Mouse (Mus musculus): ENCODE measurements around the gene Fcmr. TPM values are rescaled to one million over a fixed set of nuclear protein-coding genes. Genes with fewer than 3 reads are reported as not detected.

The Fcmr gene
- polyA plus RNA-seq, 1 experiment from 2014 or later, result 0.47 TPM

DNA sequence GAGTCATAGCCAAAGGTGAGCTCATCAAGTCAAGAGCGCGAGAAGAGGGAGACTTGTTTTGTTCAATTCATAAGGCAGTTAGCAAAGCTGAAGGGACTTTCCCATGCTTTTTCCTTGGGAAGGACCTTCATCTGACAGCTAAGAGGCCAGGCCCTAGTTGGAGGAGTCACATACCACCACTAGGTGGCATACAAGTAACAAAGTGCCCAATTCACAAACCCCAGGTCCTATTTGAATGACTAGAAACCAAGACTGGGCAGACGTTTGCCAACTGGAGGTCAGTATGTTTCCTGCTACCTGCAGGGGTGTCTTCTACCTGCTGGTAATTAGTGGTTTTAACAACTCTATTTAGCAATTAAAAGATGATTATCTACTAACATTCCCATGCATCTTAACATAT is 9.7 kb downstream of the Fcmr start:
- no peaks in the 10 kb centered on the region for H3K9me3 ChIP-seq (replicated peaks)
- no peak overlapping the region for H3K4me2 ChIP-seq
- H3K4me3 ChIP-seq (replicated peaks), result no peak overlapping the region
- no peaks in the 10 kb centered on the region for H3K36me3 ChIP-seq
- H3K27me3 ChIP-seq, result peaks cover 38% of the 10 kb centered on the region
- no peak overlapping the region for H3K9ac ChIP-seq
- no peak overlapping the region for H3K27ac ChIP-seq
- ATAC-seq (replicated peaks; ENCODE audit: low FRiP score), result no peak
- H3K4me1 ChIP-seq, result peaks cover 8% of the 10 kb centered on the region
- WGBS, result 40% methylated on average over 3 of the region's 3 CpGs

GRCm38 (mm10) chr1:130875910-130876309 is 10.4 kb downstream of the Fcmr start:
- H3K27ac ChIP-seq, result no peak overlapping the region
- 71% methylated on average over 3 of the region's 3 CpGs for WGBS
- no peak overlapping the region for H3K9ac ChIP-seq
- H3K36me3 ChIP-seq, result no peaks in the 10 kb centered on the region
- ATAC-seq (replicated peaks; ENCODE audit: low FRiP score), result no peak
- no peak overlapping the region for H3K4me2 ChIP-seq
- H3K9me3 ChIP-seq (replicated peaks), result no peaks in the 10 kb centered on the region
- H3K27me3 ChIP-seq, result peaks cover 45% of the 10 kb centered on the region
- no peak overlapping the region for H3K4me3 ChIP-seq (replicated peaks)
- H3K4me1 ChIP-seq, result peaks cover 8% of the 10 kb centered on the region

GRCm38 (mm10) chr1:130876931-130877509 is 11.6 kb downstream of the Fcmr start:
- H3K27ac ChIP-seq, result no peak overlapping the region
- no peak overlapping the region for H3K4me3 ChIP-seq (replicated peaks)
- H3K9ac ChIP-seq, result no peak overlapping the region
- peaks cover 51% of the 10 kb centered on the region for H3K27me3 ChIP-seq
- no peak for ATAC-seq (replicated peaks; ENCODE audit: low FRiP score)
- H3K9me3 ChIP-seq (replicated peaks), result no peaks in the 10 kb centered on the region
- peaks cover 8% of the 10 kb centered on the region for H3K4me1 ChIP-seq
- H3K4me2 ChIP-seq, result no peak overlapping the region
- 23% methylated on average over 3 of the region's 3 CpGs for WGBS
- no peaks in the 10 kb centered on the region for H3K36me3 ChIP-seq

DNA sequence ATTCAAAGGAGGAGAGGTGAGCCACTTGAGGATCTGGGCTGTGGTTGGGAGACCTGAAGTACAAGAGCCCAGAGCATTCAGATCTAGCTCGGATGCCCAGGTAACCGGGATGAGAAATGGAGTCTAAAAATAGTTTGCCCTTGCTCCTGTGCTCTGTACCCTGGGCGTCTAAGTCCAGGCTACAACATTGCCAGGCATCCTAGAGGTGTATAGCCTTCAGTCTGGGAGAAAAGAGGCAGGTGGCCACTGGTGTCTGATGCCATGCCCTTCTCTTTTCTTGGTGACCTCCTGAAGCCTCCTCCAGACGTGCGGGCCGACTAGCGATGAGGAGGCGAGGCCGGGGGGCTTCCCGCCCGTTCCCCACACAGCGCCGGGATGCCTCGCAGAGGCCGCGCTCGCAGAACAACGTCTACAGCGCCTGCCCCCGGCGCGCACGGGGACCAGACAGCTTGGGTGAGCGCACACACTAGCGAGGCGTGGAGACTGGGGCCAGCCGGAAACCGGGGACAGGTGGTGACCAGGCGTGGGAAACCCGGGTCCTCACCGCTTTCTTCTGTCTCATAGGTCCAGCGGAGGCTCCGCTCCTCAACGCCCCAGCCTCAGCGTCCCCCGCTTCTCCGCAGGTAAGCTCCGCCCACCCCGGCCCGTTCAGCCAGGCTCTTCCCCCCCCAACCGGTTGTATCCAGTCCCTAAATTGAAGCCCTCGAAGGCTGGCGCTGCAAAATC is 12.6 kb downstream of the Fcmr start:
- Histone ChIP-seq H3K4me3 (replicated peaks) (peak overlapping the region; percentile 47), H3K4me2 (peak overlapping the region; percentile 84), H3K27me3 (peaks cover 51% of the 10 kb centered on the region), H3K36me3 (no peaks in the 10 kb centered on the region), H3K27ac (no peak overlapping the region), H3K4me1 (peaks cover 8% of the 10 kb centered on the region), H3K9me3 (replicated peaks) (no peaks in the 10 kb centered on the region), H3K9ac (peak overlapping the region; percentile 25)
- WGBS, result 3% methylated on average over 43 of the region's 43 CpGs
- peak; percentile 75 for ATAC-seq (replicated peaks; ENCODE audit: low FRiP score)

DNA sequence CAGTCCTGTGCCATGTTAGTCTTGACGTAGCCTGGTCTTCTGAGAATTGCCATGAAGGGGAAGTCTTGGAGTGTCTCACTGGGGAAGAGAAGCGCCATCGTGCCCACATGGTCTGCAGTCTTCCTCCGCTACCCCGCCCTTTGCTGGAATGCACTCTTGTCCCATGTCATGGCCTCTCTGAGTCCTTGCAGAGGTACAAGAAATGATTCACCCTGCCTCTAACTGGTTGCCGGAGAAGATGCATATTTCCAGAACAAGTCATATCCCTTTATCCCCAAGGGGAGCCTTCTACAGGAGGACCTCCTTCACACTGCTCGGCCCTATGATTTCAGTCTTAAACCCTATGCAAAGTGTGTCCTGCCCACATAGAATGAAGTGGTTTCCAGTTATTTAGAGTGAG is 14.5 kb downstream of the Fcmr start:
- no peaks in the 10 kb centered on the region for H3K36me3 ChIP-seq
- no peak overlapping the region for H3K9ac ChIP-seq
- no peaks in the 10 kb centered on the region for H3K9me3 ChIP-seq (replicated peaks)
- 91% methylated on average over 7 of the region's 7 CpGs for WGBS
- peaks cover 8% of the 10 kb centered on the region for H3K4me1 ChIP-seq
- H3K27me3 ChIP-seq, result peaks cover 54% of the 10 kb centered on the region
- H3K4me3 ChIP-seq (replicated peaks), result no peak overlapping the region
- H3K27ac ChIP-seq, result no peak overlapping the region
- no peak overlapping the region for H3K4me2 ChIP-seq
- ATAC-seq (replicated peaks; ENCODE audit: low FRiP score), result no peak

- no peaks in the 10 kb centered on the region for H3K36me3 ChIP-seq
- no peak for ATAC-seq (replicated peaks; ENCODE audit: low FRiP score)
- no peak overlapping the region for H3K4me3 ChIP-seq (replicated peaks)
- no peak overlapping the region for H3K27ac ChIP-seq
- no peak overlapping the region for H3K4me2 ChIP-seq
- WGBS, result 87% methylated on average over 4 of the region's 4 CpGs
- H3K4me1 ChIP-seq, result peaks cover 4% of the 10 kb centered on the region
- peaks cover 35% of the 10 kb centered on the region for H3K27me3 ChIP-seq
- no peaks in the 10 kb centered on the region for H3K9me3 ChIP-seq (replicated peaks)
- no peak overlapping the region for H3K9ac ChIP-seq
Measured at GRCm38 (mm10) chr1:130883146-130883545, 17.7 kb downstream of the Fcmr start.

GRCm38 (mm10) chr1:130887354-130887753 is 21.9 kb downstream of the Fcmr start, which contains the start of gene Il24:
Il24 (minus strand) TSS chr1:130887454.
- Histone ChIP-seq H3K27me3 (peaks cover 4% of the 10 kb centered on the region; the same call in 1 of the 2 replicates), H3K9me3 (replicated peaks) (no peaks in the 10 kb centered on the region), H3K4me3 (replicated peaks) (no peak within 1 kb of the TSS), H3K9ac (no peak within 1 kb of the TSS), H3K4me1 (no peaks in the 10 kb centered on the region; the same call in 1 of the 2 replicates), H3K27ac (no peak within 1 kb of the TSS), H3K4me2 (no peak within 1 kb of the TSS), H3K36me3 (no peaks in the 10 kb centered on the region)
- no peak for ATAC-seq (replicated peaks; ENCODE audit: low FRiP score)

DNA sequence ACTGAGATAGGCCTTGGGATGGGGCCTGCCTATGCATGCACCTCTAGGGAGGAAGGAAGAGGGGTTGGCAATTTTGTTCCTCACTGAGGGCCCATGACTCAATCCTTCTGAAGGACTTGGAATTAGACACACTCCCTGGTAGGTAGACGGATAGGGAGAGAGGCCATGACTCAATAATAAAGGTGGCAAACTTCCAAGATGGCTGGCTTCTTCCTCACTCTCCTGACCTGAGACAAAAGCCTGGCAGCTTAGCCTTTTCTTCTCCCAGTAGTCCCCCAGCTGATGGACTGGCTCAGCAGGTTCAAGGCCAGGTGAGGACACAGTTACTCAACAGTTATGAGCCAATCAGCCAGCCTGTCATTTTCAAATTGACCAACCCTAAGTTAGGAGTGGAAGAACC is 27.0 kb downstream of the Fcmr start:
- H3K9ac ChIP-seq, result no peak overlapping the region
- no peaks in the 10 kb centered on the region for H3K27me3 ChIP-seq
- H3K36me3 ChIP-seq, result no peaks in the 10 kb centered on the region
- H3K4me1 ChIP-seq, result peaks cover 10% of the 10 kb centered on the region
- H3K27ac ChIP-seq, result no peak overlapping the region
- no peak overlapping the region for H3K4me2 ChIP-seq
- no peak overlapping the region for H3K4me3 ChIP-seq (replicated peaks)
- 70% methylated on average over 1 of the region's 1 CpGs for WGBS
- H3K9me3 ChIP-seq (replicated peaks), result no peaks in the 10 kb centered on the region
- no peak for ATAC-seq (replicated peaks; ENCODE audit: low FRiP score)

GRCm38 (mm10) chr1:130893329-130894040 is 28.0 kb downstream of the Fcmr start:
- Histone ChIP-seq H3K9me3 (replicated peaks) (no peaks in the 10 kb centered on the region), H3K27ac (peak overlapping the region; percentile 58), H3K36me3 (no peaks in the 10 kb centered on the region), H3K9ac (no peak overlapping the region), H3K4me1 (peaks cover 10% of the 10 kb centered on the region), H3K27me3 (no peaks in the 10 kb centered on the region), H3K4me3 (replicated peaks) (no peak overlapping the region), H3K4me2 (no peak overlapping the region)
- peak; percentile 63; the same call in 1 of the 2 replicates for ATAC-seq (replicated peaks; ENCODE audit: low FRiP score)
- 33% methylated on average over 9 of the region's 9 CpGs for WGBS

DNA sequence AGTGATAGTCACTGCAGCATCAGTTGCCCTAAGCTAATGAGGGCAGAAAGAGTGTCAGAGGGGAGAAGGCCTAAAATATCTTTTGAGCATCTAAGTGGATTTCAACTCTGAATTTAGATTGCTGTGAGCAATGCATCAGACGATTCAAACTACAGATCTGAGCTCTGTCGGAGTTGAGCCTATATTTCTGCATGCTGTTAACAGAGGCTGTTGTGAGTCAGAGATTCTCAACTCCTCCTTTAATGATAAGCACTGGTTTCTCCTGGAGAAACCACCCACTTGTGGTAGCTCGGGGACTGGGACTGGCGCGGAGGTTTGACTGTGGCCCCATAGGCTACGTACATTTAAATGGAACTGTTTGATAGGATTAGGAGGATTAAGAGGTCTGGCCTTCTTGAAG is 29.0 kb downstream of the Fcmr start:
- Histone ChIP-seq H3K9ac (no peak overlapping the region), H3K9me3 (replicated peaks) (no peaks in the 10 kb centered on the region), H3K4me1 (peaks cover 10% of the 10 kb centered on the region), H3K4me2 (no peak overlapping the region), H3K36me3 (no peaks in the 10 kb centered on the region), H3K27ac (no peak overlapping the region), H3K4me3 (replicated peaks) (no peak overlapping the region), H3K27me3 (no peaks in the 10 kb centered on the region)
- WGBS, result 82% methylated on average over 6 of the region's 6 CpGs
- ATAC-seq (replicated peaks; ENCODE audit: low FRiP score), result no peak

DNA sequence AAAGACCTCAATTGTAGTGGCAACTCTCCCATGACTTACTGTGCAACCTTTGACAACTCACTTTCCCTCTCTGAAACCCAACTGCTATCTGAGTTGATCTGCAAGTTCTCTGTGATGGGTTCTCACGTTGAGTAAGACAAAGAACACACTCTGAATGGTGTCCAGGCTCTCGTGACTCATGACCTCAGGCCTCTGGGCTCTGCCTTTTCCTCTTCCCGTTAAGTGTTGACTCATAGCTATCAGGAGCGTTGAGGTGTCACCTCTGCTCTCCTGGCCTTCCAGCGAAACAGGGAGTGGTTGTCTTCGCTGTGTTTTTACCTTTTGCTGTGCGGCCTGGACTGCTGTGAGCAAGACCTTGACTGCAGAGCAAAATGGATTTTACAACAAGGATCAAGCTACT is 37.0 kb downstream of the Fcmr start:
- H3K27ac ChIP-seq, result no peak overlapping the region
- H3K9ac ChIP-seq, result no peak overlapping the region
- H3K27me3 ChIP-seq, result no peaks in the 10 kb centered on the region
- H3K4me2 ChIP-seq, result no peak overlapping the region
- no peak for ATAC-seq (replicated peaks; ENCODE audit: low FRiP score)
- no peaks in the 10 kb centered on the region for H3K9me3 ChIP-seq (replicated peaks)
- no peaks in the 10 kb centered on the region for H3K4me1 ChIP-seq
- no peak overlapping the region for H3K4me3 ChIP-seq (replicated peaks)
- WGBS, result 77% methylated on average over 7 of the region's 7 CpGs
- H3K36me3 ChIP-seq, result no peaks in the 10 kb centered on the region

DNA sequence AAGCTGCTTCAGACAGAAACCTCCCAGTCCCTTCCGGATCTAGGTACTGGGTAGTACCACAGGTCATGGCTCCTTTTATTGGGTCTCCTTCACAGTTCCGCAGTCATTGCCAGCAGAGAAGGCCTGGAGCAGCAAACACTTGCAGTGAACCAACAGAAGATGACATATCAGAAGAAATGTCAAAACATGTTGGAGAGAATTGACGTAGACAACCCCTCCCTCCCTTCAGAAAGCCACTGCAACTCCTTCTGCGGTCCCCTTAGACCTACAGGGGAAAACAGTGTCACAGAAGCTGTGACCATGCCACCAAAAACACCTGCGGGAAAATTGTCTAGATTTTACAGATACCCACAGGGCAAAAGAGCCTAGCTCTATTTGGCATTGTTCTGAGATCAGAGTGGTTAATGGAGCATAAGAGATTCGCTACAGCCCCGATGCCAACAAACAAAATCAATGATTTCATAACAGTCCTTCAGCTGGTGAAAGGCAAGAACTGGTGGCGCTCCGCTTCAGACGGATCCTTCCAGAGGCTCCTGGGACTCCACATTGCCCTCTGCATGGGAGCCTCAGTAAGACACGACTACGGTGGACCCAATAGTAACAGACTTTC is 46.0 kb downstream of the Fcmr start, which contains the start of gene Il20:
Gene Il20, minus strand, starts transcription at position 51 of the 610 bp plus-strand sequence.
- no peak for ATAC-seq (replicated peaks; ENCODE audit: low FRiP score)
- 83% methylated on average over 12 of the region's 12 CpGs for WGBS

More for the DNA sequence above, 46.0 kb downstream of the Fcmr start, which contains the start of gene Il20:
- Histone ChIP-seq H3K27me3 (no peaks in the 10 kb centered on the region), H3K9me3 (replicated peaks) (no peaks in the 10 kb centered on the region), H3K4me3 (replicated peaks) (no peak within 1 kb of the TSS), H3K27ac (no peak within 1 kb of the TSS), H3K36me3 (no peaks in the 10 kb centered on the region), H3K4me1 (no peaks in the 10 kb centered on the region), H3K9ac (no peak within 1 kb of the TSS), H3K4me2 (no peak within 1 kb of the TSS)
